Mouse (Mus musculus): ENCODE measurements around the gene Wfdc2. TPM values are rescaled to one million over a fixed set of nuclear protein-coding genes. Genes with fewer than 3 reads are reported as not detected.

Gene Wfdc2
- 1.9 TPM for total RNA-seq (2023)

GRCm38 (mm10) chr2:164562391-164563188 is at the start of gene Wfdc2:
Gene Wfdc2 (plus strand): TSS chr2:164562413.

GRCm38 (mm10) chr2:164573359-164573758 is 11.1 kb downstream of the Wfdc2 start, which contains the start of gene Spint3:
Gene Spint3 (minus strand): TSS chr2:164573459.

GRCm38 (mm10) chr2:164585025-164585725 is 23.0 kb downstream of the Wfdc2 start, which contains the start of gene Wfdc6a:
Gene Wfdc6a (minus strand): TSS chr2:164585447.

GRCm38 (mm10) chr2:164593494-164593893 is 31.3 kb downstream of the Wfdc2 start, which contains the start of gene Eppin:
Gene Eppin (minus strand): TSS chr2:164593594.

GRCm38 (mm10) chr2:164613471-164613870 is 51.3 kb downstream of the Wfdc2 start, which contains the start of the genes Wfdc6b and Wfdc8:
Gene Wfdc6b (plus strand): TSS chr2:164613522.
Gene Wfdc8 (minus strand): TSS chr2:164613626.

Other genes with a start within 250 kb of the Wfdc2 start
- not detected for gene Svs6, start 245.7 kb upstream of the Wfdc2 start, total RNA-seq (2023)
- gene Svs5, start 229.7 kb upstream of the Wfdc2 start, total RNA-seq (2023), result not detected
- 15.5 TPM for gene Slpi, start 173.3 kb upstream of the Wfdc2 start, total RNA-seq (2023)
- gene Rbpjl, start 159.3 kb upstream of the Wfdc2 start, total RNA-seq (2023), result not detected
- 0.65 TPM for gene Matn4, start 157.3 kb upstream of the Wfdc2 start, total RNA-seq (2023)
- gene Sdc4, start 118.5 kb upstream of the Wfdc2 start, total RNA-seq (2023), result 7.3 TPM
- 49.4 TPM for gene Sys1, start 105.4 kb upstream of the Wfdc2 start, total RNA-seq (2023)
- 4.0 TPM for gene Gm20458, start 101.4 kb upstream of the Wfdc2 start, total RNA-seq (2023)
- gene Trp53tg5, start 88.7 kb upstream of the Wfdc2 start, total RNA-seq (2023), result not detected
- 3.6 TPM for gene Dbndd2, start 76.3 kb upstream of the Wfdc2 start, total RNA-seq (2023)
- 61.4 TPM for gene Pigt, start 64.9 kb upstream of the Wfdc2 start, total RNA-seq (2023)
- not detected for gene Spint3, start 11.0 kb downstream of the Wfdc2 start, total RNA-seq (2023)
- not detected for gene Wfdc6a, start 23.0 kb downstream of the Wfdc2 start, total RNA-seq (2023)
- not detected for gene Eppin, start 31.2 kb downstream of the Wfdc2 start, total RNA-seq (2023)
- gene Wfdc6b, start 51.1 kb downstream of the Wfdc2 start, total RNA-seq (2023), result not detected
- not detected for gene Wfdc8, start 51.2 kb downstream of the Wfdc2 start, total RNA-seq (2023)
- not detected for gene Wfdc16, start 76.4 kb downstream of the Wfdc2 start, total RNA-seq (2023)
- not detected for gene Wfdc10, start 93.6 kb downstream of the Wfdc2 start, total RNA-seq (2023)
- gene Wfdc9, start 94.2 kb downstream of the Wfdc2 start, total RNA-seq (2023), result not detected
- not detected for gene Wfdc11, start 111.7 kb downstream of the Wfdc2 start, total RNA-seq (2023)
- gene Wfdc13, start 122.7 kb downstream of the Wfdc2 start, total RNA-seq (2023), result not detected
- not detected for gene Spint4, start 136.1 kb downstream of the Wfdc2 start, total RNA-seq (2023)
- gene Spint5, start 152.9 kb downstream of the Wfdc2 start, total RNA-seq (2023), result not detected
- 0.35 TPM for gene Wfdc3, start 183.5 kb downstream of the Wfdc2 start, total RNA-seq (2023)
- gene Dnttip1, start 183.6 kb downstream of the Wfdc2 start, total RNA-seq (2023), result 46.4 TPM
- 1.9 TPM for gene Ube2c, start 207.5 kb downstream of the Wfdc2 start, total RNA-seq (2023)
- gene Tnnc2, start 217.6 kb downstream of the Wfdc2 start, total RNA-seq (2023), result not detected
- gene Snx21, start 223.4 kb downstream of the Wfdc2 start, total RNA-seq (2023), result 0.65 TPM
- gene Acot8, start 242.5 kb downstream of the Wfdc2 start, total RNA-seq (2023), result 39.4 TPM
- gene Zswim3, start 242.7 kb downstream of the Wfdc2 start, total RNA-seq (2023), result 3.0 TPM